Mouse (Mus musculus): ENCODE data around the gene Meis1.

DNA sequence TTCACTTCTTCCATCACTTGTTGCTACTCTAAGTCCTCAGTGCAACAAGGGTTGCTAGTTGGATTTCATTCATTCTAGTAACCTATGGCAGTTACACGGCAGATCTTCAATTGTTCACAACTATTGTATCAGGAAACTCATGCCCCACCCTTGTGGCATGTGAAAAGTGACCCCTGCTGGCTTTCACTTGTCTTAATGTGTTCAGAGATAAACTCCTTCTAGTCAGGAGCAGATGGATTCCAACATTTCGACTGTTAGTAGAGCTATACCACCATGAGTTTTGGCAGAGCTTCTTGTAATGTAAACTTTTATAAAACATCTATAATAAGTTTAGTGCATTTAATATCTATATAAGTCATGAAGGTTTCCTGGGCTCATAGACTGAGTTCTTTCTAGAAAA is 75.8 kb downstream of the Meis1 start:
- TF ChIP-seq CTCF (IDR thresholded peaks at IDR 0.05; ENCODE audit: extremely low read depth, insufficient read depth, insufficient read length, insufficient replicate concordance), result no peak
- no peak for TF ChIP-seq POLR2A (IDR thresholded peaks at IDR 0.05; ENCODE audit: low read depth, low read length)
